Mouse (Mus musculus) neural tube, embryonic 11.5 days (tissue): ENCODE data around the gene Alpl. TPM values are rescaled to one million over a fixed set of nuclear protein-coding genes. Genes with fewer than 3 reads are reported as not detected.

Experiments
- ATAC-seq: fragments of 200-750 bp; cut with Nextera tagmentation; 2 replicates; pipeline ENCODE4 v1.8.0; 2017; ENCODE audit warnings: moderate number of reproducible peaks, mild to moderate bottlenecking, moderate TSS enrichment, moderate library complexity; ENCODE audit not compliant: insufficient read depth, low FRiP score, low TSS enrichment
- DNase-seq: peaks from one replicate; pipeline ENCODE4 v3.0.0-alpha.2; 2015; ENCODE audit warnings: low spot score
- H3K27ac ChIP-seq: fragments of 300-500 bp; sonication (generic); 2 replicates; pipeline ENCODE4 v1.5.1; 2014; ENCODE audit warnings: low read depth, mild to moderate bottlenecking, low read length
- H3K27me3 ChIP-seq: fragments of 300-500 bp; sonication (generic); 2 replicates; pipeline ENCODE4 v1.6.1; 2014; ENCODE audit warnings: mild to moderate bottlenecking, low read length, mixed read lengths; ENCODE audit not compliant: control insufficient read depth, insufficient read depth
- H3K36me3 ChIP-seq: fragments of 300-500 bp; sonication (generic); 2 replicates; pipeline ENCODE4 v1.6.1; 2014; ENCODE audit warnings: mild to moderate bottlenecking, low read length, moderate library complexity, mixed read lengths; ENCODE audit not compliant: control insufficient read depth, insufficient read depth
- H3K4me1 ChIP-seq: fragments of 300-500 bp; sonication (generic); 2 replicates; pipeline ENCODE4 v1.6.1; 2014; ENCODE audit warnings: low read length, mixed read lengths; ENCODE audit not compliant: control insufficient read depth, insufficient read depth
- H3K4me2 ChIP-seq: fragments of 300-500 bp; sonication (generic); 2 replicates; pipeline ENCODE4 v1.6.1; 2014; ENCODE audit warnings: low read depth, mild to moderate bottlenecking, moderate library complexity
- H3K4me3 ChIP-seq: fragments of 300-500 bp; sonication (generic); 2 replicates; pipeline ENCODE4 v1.5.1; 2014; ENCODE audit warnings: low read depth, low read length
- H3K9ac ChIP-seq: fragments of 300-500 bp; sonication (generic); 2 replicates; pipeline ENCODE4 v1.6.1; 2014; ENCODE audit warnings: mild to moderate bottlenecking, low read length
- H3K9me3 ChIP-seq: fragments of 300-500 bp; sonication (generic); 2 replicates; pipeline ENCODE4 v1.6.1; 2016; ENCODE audit warnings: low read length; ENCODE audit not compliant: control insufficient read depth
- WGBS: fragments of 180-500 bp; shearing (Covaris S2); extraction: QIAGEN DNeasy Blood & Tissue Kit; methylation state at CpG from one replicate; pipeline ENCODE4 v1.1.7; 2014; 5-methylcytosine and 5-hydroxymethylcytosine counted together
- polyA plus RNA-seq: library from polyadenylated mRNA; unstranded; fragments of >200 nt; fragmentation: Nextera tagmentation; extraction: Ambion mirVana; gene quantifications from 2 replicates; pipeline ENCODE4 v1.2.1, GENCODE M21; 2014

Alpl gene
- polyA plus RNA-seq, 1 experiment from 2014 or later: 12.3 TPM

GRCm38 (mm10) chr4:137727506-137728187 lies 68.5 kb downstream of the Alpl start:
- Histone ChIP-seq H3K27ac (no peak overlapping the region), H3K9ac (no peak overlapping the region)
- 0 out of 2 replicates have a peak, but pooled peaks have one; percentile 11 for ATAC-seq

GRCm38 (mm10) chr4:137726739-137727505 lies 69.3 kb downstream of the Alpl start:
- Histone ChIP-seq H3K27ac (no peak overlapping the region), H3K36me3 (no peaks in the 10 kb centered on the region), H3K4me2 (peak overlapping the region; percentile 2; the same call in 1 of the 2 replicates), H3K27me3 (peaks cover 18% of the 10 kb centered on the region; the same call in 1 of the 2 replicates), H3K9me3 (no peaks in the 10 kb centered on the region), H3K4me1 (peaks cover 15% of the 10 kb centered on the region), H3K4me3 (no peak overlapping the region), H3K9ac (no peak overlapping the region)
- DNase-seq (no peak), ATAC-seq (no peak)
- 80% methylated on average over 18 of the region's 18 CpGs for WGBS

More at GRCm38 (mm10) chr4:137727506-137728187, 68.5 kb downstream of the Alpl start:
- H3K4me1 ChIP-seq: peaks cover 15% of the 10 kb centered on the region
- peak overlapping the region; percentile 2; the same call in 1 of the 2 replicates for H3K4me2 ChIP-seq
- peaks cover 18% of the 10 kb centered on the region; the same call in 1 of the 2 replicates for H3K27me3 ChIP-seq
- DNase-seq: peak; percentile 75
- H3K4me3 ChIP-seq: no peak overlapping the region
- WGBS: 0% methylated on average over 12 of the region's 18 CpGs
- no peaks in the 10 kb centered on the region for H3K9me3 ChIP-seq
- H3K36me3 ChIP-seq: no peaks in the 10 kb centered on the region

- peaks cover 18% of the 10 kb centered on the region; the same call in 1 of the 2 replicates for H3K27me3 ChIP-seq
- no peak for ATAC-seq
- no peak for DNase-seq
These were observed 70.5 kb downstream of the Alpl start for GRCm38 (mm10) chr4:137725541-137726145.

GRCm38 (mm10) chr4:137724766-137725165 lies 71.4 kb downstream of the Alpl start:
- Histone ChIP-seq H3K9me3 (no peaks in the 10 kb centered on the region), H3K36me3 (no peaks in the 10 kb centered on the region), H3K4me2 (no peak overlapping the region), H3K9ac (0 out of 2 replicates have a peak overlapping the region, but pooled peaks have one; percentile 10), H3K4me1 (peaks cover 15% of the 10 kb centered on the region), H3K27me3 (peaks cover 15% of the 10 kb centered on the region; the same call in 1 of the 2 replicates), H3K4me3 (no peak overlapping the region), H3K27ac (no peak overlapping the region)
- DNase-seq (peak; percentile 55), ATAC-seq (no peak)
- 51% methylated on average over 8 of the region's 8 CpGs for WGBS

More at GRCm38 (mm10) chr4:137725541-137726145, 70.5 kb downstream of the Alpl start:
- Histone ChIP-seq H3K4me2 (no peak overlapping the region), H3K9ac (no peak overlapping the region), H3K27ac (no peak overlapping the region), H3K9me3 (no peaks in the 10 kb centered on the region), H3K4me1 (peaks cover 15% of the 10 kb centered on the region), H3K4me3 (no peak overlapping the region), H3K36me3 (no peaks in the 10 kb centered on the region)
- 76% methylated on average over 13 of the region's 13 CpGs for whole genome bisulfite sequencing

- 0 out of 2 replicates have a peak overlapping the region, but pooled peaks have one; percentile 10 for H3K9ac ChIP-seq
- H3K27ac ChIP-seq: no peak overlapping the region
- peaks cover 10% of the 10 kb centered on the region; the same call in 1 of the 2 replicates for H3K27me3 ChIP-seq
- H3K9me3 ChIP-seq: no peaks in the 10 kb centered on the region
- no peaks in the 10 kb centered on the region for H3K36me3 ChIP-seq
- H3K4me1 ChIP-seq: peaks cover 17% of the 10 kb centered on the region
- 52% methylated on average over 11 of the region's 11 CpGs for WGBS
- DNase-seq (no peak), ATAC-seq (no peak)
- H3K4me3 ChIP-seq: no peak overlapping the region
- H3K4me2 ChIP-seq: no peak overlapping the region
These were observed 72.0 kb downstream of the Alpl start for GRCm38 (mm10) chr4:137724212-137724611.

- ATAC-seq (no peak), DNase-seq (no peak)
- Histone ChIP-seq H3K9ac (no peak overlapping the region; the same call in 1 of the 2 replicates), H3K27me3 (peaks cover 3% of the 10 kb centered on the region; the same call in 1 of the 2 replicates), H3K4me1 (peaks cover 21% of the 10 kb centered on the region), H3K36me3 (no peaks in the 10 kb centered on the region), H3K9me3 (no peaks in the 10 kb centered on the region), H3K27ac (no peak overlapping the region), H3K4me3 (no peak overlapping the region), H3K4me2 (peak overlapping the region; percentile 32)
- 42% methylated on average over 25 of the region's 25 CpGs for WGBS
These were observed 72.7 kb downstream of the Alpl start for GRCm38 (mm10) chr4:137723527-137723926.

- ATAC-seq (0 out of 2 replicates have a peak, but pooled peaks have one; percentile 17), DNase-seq (peak; percentile 83)
- 30% methylated on average over 12 of the region's 12 CpGs for WGBS
- Histone ChIP-seq H3K27me3 (peaks cover 3% of the 10 kb centered on the region; the same call in 1 of the 2 replicates), H3K4me3 (no peak overlapping the region), H3K36me3 (no peaks in the 10 kb centered on the region), H3K9ac (peak overlapping the region; percentile 18; the same call in 1 of the 2 replicates), H3K9me3 (no peaks in the 10 kb centered on the region), H3K4me2 (0 out of 2 replicates have a peak overlapping the region, but pooled peaks have one; percentile 32), H3K4me1 (peaks cover 19% of the 10 kb centered on the region), H3K27ac (no peak overlapping the region)
These were observed 73.3 kb downstream of the Alpl start for GRCm38 (mm10) chr4:137722692-137723427.

- DNase-seq (no peak), ATAC-seq (no peak)
- Histone ChIP-seq H3K4me2 (no peak overlapping the region), H3K4me1 (peaks cover 13% of the 10 kb centered on the region), H3K9ac (no peak overlapping the region), H3K9me3 (no peaks in the 10 kb centered on the region), H3K27ac (no peak overlapping the region), H3K27me3 (peaks cover 3% of the 10 kb centered on the region; the same call in 1 of the 2 replicates), H3K36me3 (no peaks in the 10 kb centered on the region), H3K4me3 (no peak overlapping the region)
- WGBS: 88% methylated on average over 3 of the region's 3 CpGs
These were observed 74.0 kb downstream of the Alpl start for GRCm38 (mm10) chr4:137722230-137722629.
